Mouse (Mus musculus) kidney, postnatal 36 days (tissue): ENCODE measurements at regions not wholly inside any gene's neighbourhood (a gene's known extent, or its start where the extent isn't known, plus 50 kb on each side); places are given as distances from the start of the nearest gene placed in this dataset.

ENCODE experiments used
- DNase-seq, 2 experiments: peaks; one replicate each; pipeline ENCODE4 v3.0.0; 2021 to 2022; ENCODE audit warnings: mixed read lengths in 2 of 2

DNA sequence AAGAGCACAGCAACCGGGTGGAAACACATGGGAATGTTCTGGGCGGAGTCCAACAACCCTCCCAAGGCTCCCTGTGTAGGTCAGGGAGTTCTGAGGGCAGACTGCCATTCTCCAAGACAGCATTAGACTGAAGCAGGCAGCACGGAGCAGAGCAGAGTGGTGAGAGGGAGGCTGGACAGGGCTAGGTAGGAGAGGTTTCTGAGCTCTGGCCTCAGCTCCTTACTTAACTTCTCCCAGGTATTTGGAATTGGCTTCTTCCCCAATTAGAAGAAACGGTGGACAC, 162.5 kb upstream of the Spred2 start:
- no peak for DNase-seq

DNA sequence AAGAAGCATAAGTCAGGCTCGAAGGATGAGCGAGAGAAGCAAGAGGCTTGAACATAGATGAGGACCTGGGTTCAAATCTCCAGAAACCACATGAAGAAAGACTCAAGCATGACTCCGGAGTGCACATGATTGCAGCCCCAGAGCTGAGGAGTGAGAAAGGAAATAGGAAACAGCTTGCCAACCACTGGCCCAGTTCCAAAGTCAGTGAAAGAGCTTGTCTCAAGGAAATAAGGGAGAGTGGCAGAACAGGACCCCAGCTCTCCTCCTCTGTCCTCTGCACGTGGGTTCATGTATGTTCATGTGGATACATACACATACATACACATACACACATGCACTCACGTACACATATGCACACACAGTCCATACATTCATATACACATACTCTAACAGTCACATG, 156.9 kb upstream of the Spred2 start:
- DNase-seq: no peak

GRCm38 (mm10) chr11:19767871-19768270, 156.3 kb upstream of the Spred2 start:
- DNase-seq: no peak

GRCm38 (mm10) chr11:19768962-19769361, 155.2 kb upstream of the Spred2 start:
- no peak for DNase-seq

GRCm38 (mm10) chr11:19774010-19774409, 150.2 kb upstream of the Spred2 start:
- DNase-seq: no peak

- no peak for DNase-seq
Observed at GRCm38 (mm10) chr11:19775741-19776140, 148.4 kb upstream of the Spred2 start.

DNA sequence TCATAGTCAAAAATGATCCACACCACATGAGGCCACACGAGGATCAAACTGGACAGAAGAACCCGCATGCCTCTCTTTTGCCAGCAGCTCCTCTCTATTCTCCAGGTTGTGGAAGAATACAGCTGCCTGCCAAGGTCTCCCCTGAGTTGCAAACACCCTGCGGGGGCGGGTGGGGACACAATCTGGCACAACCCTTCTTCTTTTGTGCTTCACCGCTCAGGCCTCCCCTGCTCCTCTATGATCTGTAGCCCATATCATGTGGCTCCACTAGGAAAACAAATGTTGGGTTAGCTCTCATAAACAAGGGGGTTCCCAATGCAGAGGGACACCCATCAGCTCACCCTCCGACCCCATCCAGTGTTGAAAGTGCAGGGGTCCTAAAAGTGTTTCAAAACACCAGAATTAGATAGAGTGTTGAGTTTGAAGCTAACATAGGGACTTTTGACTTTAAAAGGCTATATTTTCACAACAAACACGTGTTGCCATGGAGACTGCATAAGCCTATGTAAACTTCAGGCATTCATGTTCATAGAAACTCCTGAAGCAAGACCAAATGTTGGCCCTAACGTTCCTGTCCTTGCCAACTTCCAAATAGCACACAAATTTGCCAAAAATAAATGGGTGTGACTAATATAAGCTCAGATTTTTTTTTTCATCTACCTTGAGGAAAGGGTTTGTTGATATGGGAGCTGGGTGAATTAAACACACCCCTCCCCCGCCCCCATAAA, 147.5 kb upstream of the Spred2 start:
- DNase-seq: peak in 1 of 2 experiments; percentile 12

DNA sequence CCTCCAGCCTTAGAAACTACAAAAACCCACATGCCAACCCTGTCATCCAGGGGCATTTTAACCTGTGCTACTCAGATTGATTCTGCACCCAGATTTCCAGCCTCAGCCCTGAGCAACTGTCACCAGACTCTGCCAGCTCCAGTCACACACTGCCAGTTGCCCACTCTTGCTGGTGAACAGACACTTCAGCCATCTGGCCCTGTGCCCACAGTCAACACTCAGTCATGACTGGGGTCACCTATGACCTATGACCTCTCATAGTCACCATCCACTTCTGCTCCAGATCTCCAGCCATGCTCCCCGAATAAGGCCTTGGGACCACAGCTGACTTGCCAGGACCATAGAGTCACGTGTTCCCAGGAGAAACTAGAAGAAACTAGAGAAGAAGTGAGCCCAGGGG, 146.0 kb upstream of the Spred2 start:
- DNase-seq: no peak

GRCm38 (mm10) chr11:19785110-19785509, 139.1 kb upstream of the Spred2 start:
- no peak for DNase-seq

DNA sequence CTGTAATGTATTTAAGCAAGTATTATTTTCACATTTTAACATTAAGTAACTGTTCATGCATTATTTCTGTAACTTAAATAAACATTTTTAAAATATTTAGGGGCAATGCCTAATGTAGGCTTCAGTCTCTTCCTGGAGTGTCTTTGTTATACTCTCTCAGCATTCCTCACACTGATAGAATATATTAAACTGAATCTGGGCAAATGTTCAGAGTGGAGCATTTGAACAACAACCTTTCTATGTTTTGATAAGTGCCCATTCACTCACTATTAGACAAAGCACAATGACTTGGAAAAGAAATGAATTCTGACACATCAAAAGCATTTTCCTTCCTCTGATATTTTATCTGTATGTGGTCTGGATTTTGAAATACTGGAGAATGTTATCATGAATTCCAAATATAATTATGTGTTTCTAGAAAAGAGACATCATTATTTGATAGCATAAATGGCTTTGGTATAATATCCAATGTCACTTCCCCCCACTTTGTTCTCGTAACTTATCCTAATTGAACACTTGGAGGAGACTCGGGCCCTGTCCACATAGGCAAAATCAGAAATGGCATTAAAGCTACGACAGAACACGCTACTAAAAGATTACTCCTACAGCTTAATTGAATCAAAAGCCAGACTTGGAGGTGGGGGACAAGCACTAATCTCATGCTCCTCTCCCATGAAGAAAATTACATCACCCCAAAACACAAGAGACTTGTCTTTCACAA, 127.1 kb upstream of the Spred2 start:
- DNase-seq: no peak

GRCm38 (mm10) chr11:19809359-19809758, 114.8 kb upstream of the Spred2 start:
- no peak for DNase-seq

DNA sequence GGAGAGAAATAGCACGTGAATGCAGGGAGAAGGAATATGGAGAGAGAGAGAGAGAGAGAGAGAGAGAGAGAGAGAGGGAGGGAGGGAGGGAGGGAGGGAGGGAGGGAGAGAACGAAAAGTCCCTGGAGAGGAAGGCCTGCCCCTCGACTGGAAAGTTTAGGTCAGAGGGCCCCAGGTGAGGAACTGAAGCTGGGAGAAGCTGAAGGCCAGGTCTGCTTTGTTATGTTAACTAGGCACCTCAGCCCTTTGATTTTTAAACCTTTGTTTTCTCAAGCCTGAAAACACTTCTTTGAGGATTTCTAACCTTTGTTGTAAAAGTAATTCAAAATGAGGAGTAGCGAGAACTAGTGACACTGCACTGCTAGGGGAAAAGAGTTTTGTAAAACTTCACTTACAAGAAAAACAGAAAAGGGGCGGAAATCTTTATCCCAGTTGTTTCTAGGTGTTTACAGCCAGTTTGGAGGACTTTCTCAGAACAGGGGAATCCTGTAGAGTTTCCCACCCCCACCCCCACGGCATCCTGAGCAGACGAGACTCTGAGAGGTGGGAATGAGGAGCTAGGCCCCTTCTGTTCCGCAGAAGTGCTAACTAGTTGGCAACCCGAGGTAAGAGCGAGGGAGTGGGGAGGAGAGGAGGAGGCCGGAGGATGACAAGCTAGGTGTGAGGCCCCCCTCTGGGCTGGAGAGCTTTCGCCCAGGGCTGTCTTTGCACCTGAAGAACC, 112.7 kb upstream of the Spred2 start:
- DNase-seq: no peak

DNA sequence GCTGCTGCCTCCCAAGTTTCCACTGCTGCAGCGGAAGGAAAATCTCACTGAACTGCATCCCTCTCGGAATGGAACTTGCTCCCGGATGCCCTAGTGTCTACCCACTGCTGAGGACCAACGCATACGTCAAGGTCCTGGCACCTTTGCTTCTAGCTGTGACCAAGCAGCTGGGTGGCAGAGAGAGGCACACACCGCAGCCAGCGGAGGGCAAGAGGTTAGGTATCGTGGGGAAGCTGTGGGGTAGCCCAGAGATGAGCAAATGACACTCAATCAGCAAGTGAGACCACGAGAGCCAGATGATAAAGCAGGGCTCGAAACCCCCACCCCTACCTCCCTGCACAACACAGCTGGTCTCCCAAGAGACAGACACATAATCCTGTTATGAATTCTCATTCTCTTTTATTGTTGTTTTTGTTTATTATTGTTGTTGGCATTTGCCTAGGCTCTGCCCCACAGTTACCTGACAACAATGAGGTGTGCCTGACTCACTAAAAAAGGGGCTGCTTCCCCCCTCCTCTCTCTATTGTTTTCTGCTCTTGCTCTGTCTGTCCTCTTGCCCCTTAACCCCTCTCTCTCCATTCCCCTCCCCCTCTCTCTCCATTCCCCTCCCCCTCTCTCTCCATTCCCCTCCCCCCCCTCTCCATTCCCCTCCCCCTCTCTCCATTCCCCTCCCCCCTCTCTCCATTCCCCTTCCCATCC, 112.0 kb upstream of the Spred2 start:
- no peak for DNase-seq

DNA sequence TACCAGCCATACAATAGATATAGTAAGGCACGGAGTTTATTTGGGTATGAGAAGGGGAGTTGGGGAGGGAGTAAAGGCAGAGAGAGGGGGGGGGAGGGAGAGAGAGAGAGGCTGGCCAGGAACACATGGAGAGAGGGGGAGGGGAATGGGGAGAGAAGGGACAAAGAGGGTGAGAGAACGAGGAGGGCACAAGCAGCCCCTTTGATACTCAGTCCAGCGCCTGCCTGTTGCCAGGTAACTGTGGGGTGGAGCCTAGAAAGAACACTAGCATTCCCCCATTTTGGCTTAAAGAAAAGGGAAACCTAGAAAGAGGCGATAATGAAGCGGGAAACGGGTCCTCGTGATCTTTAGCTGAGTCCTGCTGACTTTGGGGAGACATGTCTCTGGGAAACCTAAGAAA, 110.6 kb upstream of the Spred2 start:
- DNase-seq: no peak

GRCm38 (mm10) chr11:19822991-19823390, 101.2 kb upstream of the Spred2 start:
- DNase-seq: no peak

DNA sequence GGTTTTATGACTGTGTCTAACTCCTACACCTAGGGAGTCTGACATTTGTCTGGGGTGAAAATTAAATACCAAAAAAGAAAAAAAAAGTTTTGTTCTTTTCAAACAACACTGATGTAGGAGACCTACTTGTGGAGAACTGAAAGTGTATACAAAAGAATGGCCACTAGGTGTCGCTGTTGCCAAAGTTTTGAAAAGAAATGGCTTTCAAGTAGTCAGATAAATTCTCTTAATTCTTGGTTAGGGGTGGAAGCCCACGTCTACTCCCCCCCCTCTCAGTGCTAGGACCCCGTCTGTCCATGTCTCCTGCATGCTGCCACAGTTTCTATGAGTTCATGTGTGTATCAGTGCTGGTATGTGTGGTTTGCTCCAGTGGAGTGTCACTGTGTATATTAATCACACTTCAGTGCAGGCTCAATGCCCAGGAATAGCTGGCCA, 100.7 kb upstream of the Spred2 start:
- DNase-seq: peak; percentile 45 to 77

DNA sequence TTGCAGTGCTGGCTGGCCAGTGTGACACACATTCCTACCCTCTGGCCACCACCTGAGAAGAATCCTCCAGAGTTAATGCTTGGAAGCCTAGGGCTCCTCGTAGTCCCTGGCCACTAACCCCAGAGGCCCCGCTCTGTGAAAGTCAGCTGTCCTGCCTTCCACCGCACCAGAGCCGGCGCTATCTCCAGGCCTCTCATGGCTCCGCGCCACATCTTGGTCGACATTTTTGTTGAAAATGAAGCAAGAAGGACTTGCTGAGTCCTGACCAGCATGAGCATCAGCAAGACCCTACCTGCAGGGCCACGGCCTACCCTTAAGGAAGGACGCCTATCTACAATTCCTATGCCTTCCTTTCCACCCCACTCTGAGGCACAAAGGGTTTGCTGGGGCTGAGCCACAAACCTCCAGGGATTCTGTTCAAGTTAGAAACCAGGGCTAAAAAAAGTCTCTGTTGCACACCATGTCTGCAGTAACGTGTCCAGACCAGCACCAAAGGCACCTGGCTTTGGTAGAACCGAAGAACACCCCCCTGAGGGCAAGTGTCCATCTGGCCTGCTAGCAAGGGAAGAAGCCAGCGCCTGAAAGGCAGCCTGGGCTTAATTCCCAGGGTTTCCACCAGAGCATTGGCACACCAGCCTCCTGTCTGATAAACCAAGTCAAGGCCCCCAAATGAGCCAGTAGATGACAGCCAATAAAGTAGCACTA, 97.5 kb upstream of the Spred2 start:
- DNase-seq: no peak

DNA sequence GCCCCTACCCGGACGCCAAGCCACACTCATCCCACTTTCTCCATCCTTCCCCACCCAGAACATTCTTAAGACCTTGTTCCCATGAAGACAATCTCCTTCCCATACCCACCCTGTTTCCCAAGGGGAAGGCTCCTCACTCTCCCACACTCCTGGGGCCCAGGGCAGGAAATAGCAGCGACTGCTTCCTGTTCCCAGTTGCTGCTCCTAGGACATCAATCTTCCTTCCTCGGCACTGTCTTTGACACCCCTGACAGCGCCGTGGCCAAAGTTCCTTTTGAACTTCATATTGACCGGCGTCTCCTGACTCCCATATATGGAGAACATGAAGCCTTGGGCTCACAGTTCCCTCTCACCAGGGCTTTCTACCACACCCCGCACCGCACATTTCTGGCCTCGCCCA, 96.2 kb upstream of the Spred2 start:
- DNase-seq: peak; percentile 42 to 49

GRCm38 (mm10) chr11:19828959-19829401, 95.2 kb upstream of the Spred2 start:
- peak; percentile 30 to 53 for DNase-seq

GRCm38 (mm10) chr11:19829564-19830279, 94.5 kb upstream of the Spred2 start:
- no peak for DNase-seq

- peak; percentile 66 to 93 for DNase-seq
Observed at GRCm38 (mm10) chr11:19830280-19831062, 93.7 kb upstream of the Spred2 start.
